Mouse (Mus musculus) cerebellum, adult 18-20 months (tissue): ENCODE measurements around the gene Vamp5.

Experiments used
- DNase-seq, 2 experiments: peaks; one replicate each; pipeline ENCODE4 v3.0.0; 2021

The Vamp5 gene

GRCm38 (mm10) chr6:72364009-72364408 lies 16.3 kb downstream of the Vamp5 start:
- no peak for DNase-seq

- DNase-seq, result peak; percentile 93 to 98
Observed at GRCm38 (mm10) chr6:72362132-72363028, 17.9 kb downstream of the Vamp5 start.

- no peak for DNase-seq
Observed at GRCm38 (mm10) chr6:72361121-72361551, 19.1 kb downstream of the Vamp5 start.

- DNase-seq, result no peak
Observed at GRCm38 (mm10) chr6:72360599-72360935, 19.7 kb downstream of the Vamp5 start.

- no peak for DNase-seq
Observed at GRCm38 (mm10) chr6:72359891-72360598, 20.2 kb downstream of the Vamp5 start.

GRCm38 (mm10) chr6:72359343-72359742 lies 20.9 kb downstream of the Vamp5 start:
- no peak for DNase-seq

GRCm38 (mm10) chr6:72358086-72358764 lies 22.0 kb downstream of the Vamp5 start:
- DNase-seq, result no peak

GRCm38 (mm10) chr6:72357164-72358079 lies 22.8 kb downstream of the Vamp5 start:
- no peak for DNase-seq

GRCm38 (mm10) chr6:72356001-72356532 lies 24.2 kb downstream of the Vamp5 start:
- DNase-seq, result no peak

GRCm38 (mm10) chr6:72355066-72355911 lies 25.0 kb downstream of the Vamp5 start, which contains the start of gene Tmem150a:
TSS of gene Tmem150a (plus strand) at chr6:72355447.
- DNase-seq, result peak; percentile 71 to 72

- DNase-seq, result no peak
Observed at GRCm38 (mm10) chr6:72354025-72354424, 26.2 kb downstream of the Vamp5 start.

GRCm38 (mm10) chr6:72352636-72353405 lies 27.4 kb downstream of the Vamp5 start:
- no peak for DNase-seq

GRCm38 (mm10) chr6:72350214-72350613 lies 30.1 kb downstream of the Vamp5 start:
- DNase-seq, result no peak

GRCm38 (mm10) chr6:72348411-72348810 lies 31.9 kb downstream of the Vamp5 start:
- DNase-seq, result no peak

GRCm38 (mm10) chr6:72347166-72347941 lies 32.9 kb downstream of the Vamp5 start, which contains the start of gene 0610030E20Rik:
TSS of gene 0610030E20Rik (plus strand) at chr6:72347317.
- DNase-seq, result peak; percentile 79 to 84

- DNase-seq, result peak in 1 of 2 experiments; percentile 10
Observed at GRCm38 (mm10) chr6:72346261-72346660, 34.0 kb downstream of the Vamp5 start.

- DNase-seq, result no peak
Observed at GRCm38 (mm10) chr6:72345633-72346032, 34.6 kb downstream of the Vamp5 start.

GRCm38 (mm10) chr6:72345074-72345567 lies 35.1 kb downstream of the Vamp5 start, which contains the start of gene Usp39:
TSS of gene Usp39 (minus strand) at chr6:72345184.
- DNase-seq, result peak; percentile 96 to 97
